ENCODE assay signal across 27 mouse cellular contexts in genomic region chr16:22275142-22275541, GRCm38 (mm10). TPM values are rescaled to one million over a fixed set of nuclear protein-coding genes. Genes with fewer than 3 reads are reported as not detected.
DNase-seq lines count a peak whose midpoint lies in the region; ATAC-seq lines count a peak whose summit lies in the region.
"Had no signal": no experiment of that assay in that cellular context is flagged by ENCODE, and none has a peak within 500 bp of the region (broad histone marks: within the 10 kb centered on the region; RNA-seq: fewer than 3 reads in every experiment).

No protein-coding gene starts in this region.

- no peak for ATAC-seq in limb, embryonic 11.5 days (ENCODE audit: insufficient number of reproducible peaks, low FRiP score, low TSS enrichment, low read depth)
- no peak for ATAC-seq in midbrain, embryonic 11.5 days (ENCODE audit: low FRiP score)
- ATAC-seq in midbrain, embryonic 13.5 days, result no peak
- ATAC-seq: activated CD4-positive, CD25-positive, alpha-beta regulatory T cell, adult 4 months; forebrain, embryonic 14.5 days; forebrain, embryonic 16.5 days; Patski had no signal

- WGBS in limb, embryonic 11.5 days, result 60% methylated on average over 2 of the region's 2 CpGs
- 73% methylated on average over 2 of the region's 2 CpGs for WGBS in limb, embryonic 10.5 days
- WGBS in midbrain, embryonic 11.5 days, result 60% methylated on average over 2 of the region's 2 CpGs
- 57% methylated on average over 2 of the region's 2 CpGs for WGBS in midbrain, embryonic 13.5 days

- H3K36me3 ChIP-seq in limb, embryonic 11.5 days (ENCODE audit: control insufficient read depth, insufficient read depth, low read length), result no peaks in the 10 kb centered on the region
- H3K36me3 ChIP-seq in limb, embryonic 10.5 days, result no peaks in the 10 kb centered on the region
- no peaks in the 10 kb centered on the region for H3K36me3 ChIP-seq in midbrain, embryonic 11.5 days (ENCODE audit: control insufficient read depth, insufficient read depth, low read length)
- H3K36me3 ChIP-seq in midbrain, embryonic 13.5 days, result no peaks in the 10 kb centered on the region
- H3K36me3 ChIP-seq: embryonic facial prominence, embryonic 13.5 days; embryonic facial prominence, embryonic 15.5 days; forebrain, embryonic 10.5 days; forebrain, embryonic 12.5 days; G1E had no signal

- H3K4me1 ChIP-seq in limb, embryonic 11.5 days (ENCODE audit: control insufficient read depth, insufficient read depth, low read length), result no peaks in the 10 kb centered on the region
- no peaks in the 10 kb centered on the region for H3K4me1 ChIP-seq in limb, embryonic 10.5 days
- H3K4me1 ChIP-seq in midbrain, embryonic 11.5 days (ENCODE audit: control insufficient read depth, insufficient read depth, low read length), result no peaks in the 10 kb centered on the region
- no peaks in the 10 kb centered on the region for H3K4me1 ChIP-seq in midbrain, embryonic 13.5 days (replicated peaks)
- H3K4me1 ChIP-seq: embryonic facial prominence, embryonic 13.5 days; embryonic facial prominence, embryonic 15.5 days; forebrain, embryonic 10.5 days; forebrain, embryonic 12.5 days had no signal

- H3K4me3 ChIP-seq in limb, embryonic 11.5 days (ENCODE audit: low read depth, low read length), result no peak overlapping the region
- no peak overlapping the region for H3K4me3 ChIP-seq in limb, embryonic 10.5 days
- no peak overlapping the region for H3K4me3 ChIP-seq in midbrain, embryonic 11.5 days (ENCODE audit: low read depth, low read length)
- no peak overlapping the region for H3K4me3 ChIP-seq in midbrain, embryonic 13.5 days (replicated peaks)
- H3K4me3 ChIP-seq: embryonic facial prominence, embryonic 13.5 days; embryonic facial prominence, embryonic 15.5 days; erythroblast, embryonic 14.5 days; forebrain, embryonic 10.5 days; forebrain, embryonic 12.5 days had no signal

- H3K9ac ChIP-seq in limb, embryonic 11.5 days (ENCODE audit: low read length), result no peak overlapping the region
- no peak overlapping the region for H3K9ac ChIP-seq in midbrain, embryonic 11.5 days (ENCODE audit: low read length)
- H3K9ac ChIP-seq in midbrain, embryonic 13.5 days (replicated peaks), result no peak overlapping the region
- H3K9ac ChIP-seq: embryonic facial prominence, embryonic 13.5 days; embryonic facial prominence, embryonic 15.5 days; forebrain, embryonic 12.5 days had no signal

- no peak overlapping the region for H3K27ac ChIP-seq in limb, embryonic 11.5 days (replicated peaks; ENCODE audit: low read depth, low read length)
- H3K27ac ChIP-seq in limb, embryonic 10.5 days, result no peak overlapping the region
- no peak overlapping the region for H3K27ac ChIP-seq in midbrain, embryonic 11.5 days (ENCODE audit: low read depth, low read length)
- no peak overlapping the region for H3K27ac ChIP-seq in midbrain, embryonic 13.5 days
- H3K27ac ChIP-seq: embryonic facial prominence, embryonic 13.5 days; embryonic facial prominence, embryonic 15.5 days; forebrain, embryonic 10.5 days; forebrain, embryonic 12.5 days had no signal

- DNase-seq in limb, embryonic 11.5 days (ENCODE audit: low spot score), result peak; percentile 4
- no peak for DNase-seq in limb, embryonic 10.5 days (ENCODE audit: low spot score)
- DNase-seq in midbrain, embryonic 11.5 days (ENCODE audit: low spot score, missing footprints), result peak; percentile 64
- peak; percentile 43 for DNase-seq in brain, adult 2 months (ENCODE audit: low read depth, low spot score)
- no peak for DNase-seq in thymus, postnatal 25 days
- no peak for DNase-seq in lung, postnatal 14 days
- DNase-seq: adrenal gland, adult 8-10 months; adrenal gland, postnatal 14 days; adrenal gland, postnatal 36 days; cerebellum, adult 11 months; cerebellum, adult 18-20 months; cerebellum, adult 8-10 months; cerebellum, adult 9-11 months; cerebellum, postnatal 14 days; cerebellum, postnatal 36 days; embryo, embryonic 11 days had no signal

- H3K4me2 ChIP-seq in limb, embryonic 11.5 days (ENCODE audit: low read depth, severe bottlenecking), result no peak overlapping the region
- no peak overlapping the region for H3K4me2 ChIP-seq in midbrain, embryonic 11.5 days
- H3K4me2 ChIP-seq in midbrain, embryonic 13.5 days (replicated peaks), result no peak overlapping the region
- H3K4me2 ChIP-seq: embryonic facial prominence, embryonic 13.5 days; embryonic facial prominence, embryonic 15.5 days; forebrain, embryonic 12.5 days had no signal

- H3K27me3 ChIP-seq in limb, embryonic 11.5 days (ENCODE audit: control insufficient read depth, insufficient read depth, low read length), result no peaks in the 10 kb centered on the region
- no peaks in the 10 kb centered on the region for H3K27me3 ChIP-seq in limb, embryonic 10.5 days (ENCODE audit: low read depth, poor library complexity, severe bottlenecking)
- H3K27me3 ChIP-seq in midbrain, embryonic 11.5 days (ENCODE audit: control insufficient read depth, insufficient read depth, low read length), result no peaks in the 10 kb centered on the region
- H3K27me3 ChIP-seq in midbrain, embryonic 13.5 days, result no peaks in the 10 kb centered on the region
- H3K27me3 ChIP-seq: embryonic facial prominence, embryonic 13.5 days; embryonic facial prominence, embryonic 15.5 days; forebrain, embryonic 12.5 days had no signal

- H3K9me3 ChIP-seq in limb, embryonic 11.5 days (ENCODE audit: control insufficient read depth, low read length), result peaks cover 3% of the 10 kb centered on the region; the same call in 1 of the 2 replicates
- peaks cover 5% of the 10 kb centered on the region; the same call in 1 of the 2 replicates for H3K9me3 ChIP-seq in limb, embryonic 10.5 days (replicated peaks)
- no peaks in the 10 kb centered on the region for H3K9me3 ChIP-seq in midbrain, embryonic 11.5 days (ENCODE audit: control insufficient read depth, low read length)
- H3K9me3 ChIP-seq in midbrain, embryonic 13.5 days, result no peaks in the 10 kb centered on the region; the same call in 1 of the 2 replicates
- H3K9me3 ChIP-seq: embryonic facial prominence, embryonic 15.5 days had no signal

RNA-seq across cellular contexts. Expression of gene Tra2b, which starts 9.3 kb away (rescaled TPM):
- 481 and 509 TPM in 2 replicates for polyA plus RNA-seq in limb, embryonic 11.5 days (2014; fragmentation: Nextera tagmentation; extraction: Ambion mirVana)
- polyA plus RNA-seq in limb, embryonic 10.5 days (2016; fragmentation: Nextera tagmentation; extraction: Ambion mirVana), result 510 and 520 TPM in 2 replicates
- polyA plus RNA-seq in midbrain, embryonic 11.5 days (2014; fragmentation: Nextera tagmentation; extraction: Ambion mirVana), result 473 and 513 TPM in 2 replicates
- polyA plus RNA-seq in midbrain, embryonic 13.5 days (2015; fragmentation: Nextera tagmentation; extraction: Ambion mirVana), result 341 and 356 TPM in 2 replicates

Comparison
In these comparisons a context has a peak if more than half of its experiments do, and no peak if none do; other contexts are left out.
1. DNase-seq: peak in limb, embryonic 11.5 days (single experiment), midbrain, embryonic 11.5 days (single experiment) and brain, adult 2 months (single experiment); none in limb, embryonic 10.5 days (single experiment), thymus, postnatal 25 days (single experiment) and lung, postnatal 14 days (single experiment).